Mouse (Mus musculus): Measurements from ENCODE around the gene E130309D02Rik. TPM values are rescaled to one million over a fixed set of nuclear protein-coding genes. Genes with fewer than 3 reads are reported as not detected.

The E130309D02Rik gene
- 48.0 TPM for polyA plus RNA-seq (2017; shearing (Covaris generic))

GRCm38 (mm10) chr5:143314730-143315513 lies at the start of gene E130309D02Rik:
Gene E130309D02Rik (minus strand): TSS chr5:143315360.

GRCm38 (mm10) chr5:143356686-143357388 lies 41.7 kb upstream of the E130309D02Rik start, which contains the start of gene Grid2ip:
Gene Grid2ip (plus strand): TSS chr5:143357338.

GRCm38 (mm10) chr5:143328690-143329495 lies 13.7 kb upstream of the E130309D02Rik start, which contains the start of gene Zdhhc4:
Gene Zdhhc4 (minus strand): TSS chr5:143329256.

GRCm38 (mm10) chr5:143293404-143293803 lies 21.8 kb downstream of the E130309D02Rik start, which contains the start of gene Zfp853:
Gene Zfp853 (minus strand): TSS chr5:143293623.

GRCm38 (mm10) chr5:143269363-143270150 lies 45.6 kb downstream of the E130309D02Rik start, which contains the start of gene Zfp316:
Gene Zfp316 (minus strand): TSS chr5:143270022.

Other genes with a start within 250 kb of the E130309D02Rik start
- 44.8 TPM for gene Rnf216, start 202.4 kb downstream of the E130309D02Rik start, polyA plus RNA-seq (2017; shearing (Covaris generic))
- 0.11 TPM for gene Olfr718-ps1, start 167.8 kb downstream of the E130309D02Rik start, polyA plus RNA-seq (2017; shearing (Covaris generic))
- gene Rbak, start 134.6 kb downstream of the E130309D02Rik start, polyA plus RNA-seq (2017; shearing (Covaris generic)), result 9.0 TPM
- not detected for gene Spdye4b, start 134.3 kb downstream of the E130309D02Rik start, polyA plus RNA-seq (2017; shearing (Covaris generic))
- not detected for gene Spdye4a, start 88.5 kb downstream of the E130309D02Rik start, polyA plus RNA-seq (2017; shearing (Covaris generic))
- 16.8 TPM for gene Zfp12, start 80.2 kb downstream of the E130309D02Rik start, polyA plus RNA-seq (2017; shearing (Covaris generic))
- 1.2 TPM for gene Zfp316, start 45.3 kb downstream of the E130309D02Rik start, polyA plus RNA-seq (2017; shearing (Covaris generic))
- not detected for gene Zfp853, start 21.7 kb downstream of the E130309D02Rik start, polyA plus RNA-seq (2017; shearing (Covaris generic))
- gene Zdhhc4, start 13.9 kb upstream of the E130309D02Rik start, polyA plus RNA-seq (2017; shearing (Covaris generic)), result 49.6 TPM
- not detected for gene Grid2ip, start 42.0 kb upstream of the E130309D02Rik start, polyA plus RNA-seq (2017; shearing (Covaris generic))
- 33.8 TPM for gene Kdelr2, start 88.5 kb upstream of the E130309D02Rik start, polyA plus RNA-seq (2017; shearing (Covaris generic))
- gene Daglb, start 149.2 kb upstream of the E130309D02Rik start, polyA plus RNA-seq (2017; shearing (Covaris generic)), result 10.6 TPM
- gene Rac1, start 212.7 kb upstream of the E130309D02Rik start, polyA plus RNA-seq (2017; shearing (Covaris generic)), result 514 TPM